9 mouse cellular contexts compared by ENCODE assay signal in genomic region chr19:32127180-32127850, GRCm38 (mm10). TPM values are rescaled to one million over a fixed set of nuclear protein-coding genes. Genes with fewer than 3 reads are reported as not detected.
A peak's percentile ranks its signal among the peaks of the same experiment; 100 is the strongest.
DNase-seq lines count a peak whose midpoint lies in the region; ATAC-seq lines count a peak whose summit lies in the region.
"Had no signal": no experiment of that assay in that cellular context is flagged by ENCODE, and none has a peak within 500 bp of the region (broad histone marks: within the 10 kb centered on the region; RNA-seq: fewer than 3 reads in every experiment).

No protein-coding gene starts in this region.

- 0 out of 2 replicates have a peak, but pooled peaks have one; percentile 36 for ATAC-seq in neural tube, embryonic 14.5 days (ENCODE audit: low read depth)
- ATAC-seq in kidney, embryonic 16.5 days (ENCODE audit: low FRiP score, low TSS enrichment): peak; percentile 77; the same call in 1 of the 2 replicates

- H3K4me1 ChIP-seq in neural tube, embryonic 14.5 days (ENCODE audit: control insufficient read depth, insufficient read depth, low read length): no peaks in the 10 kb centered on the region
- no peaks in the 10 kb centered on the region for H3K4me1 ChIP-seq in kidney, embryonic 16.5 days (ENCODE audit: insufficient read depth, low read length)

- 77% methylated on average over 10 of the region's 10 CpGs for WGBS in neural tube, embryonic 14.5 days
- 74% methylated on average over 10 of the region's 10 CpGs for WGBS in kidney, embryonic 16.5 days

- H3K4me2 ChIP-seq in neural tube, embryonic 14.5 days (ENCODE audit: low read depth, low read length): no peak overlapping the region
- no peak overlapping the region for H3K4me2 ChIP-seq in kidney, embryonic 16.5 days (replicated peaks; ENCODE audit: low read depth, low read length)

- H3K9me3 ChIP-seq in neural tube, embryonic 14.5 days (ENCODE audit: control insufficient read depth, low read length): no peaks in the 10 kb centered on the region
- no peaks in the 10 kb centered on the region for H3K9me3 ChIP-seq in kidney, embryonic 16.5 days (ENCODE audit: low read length)

- no peak overlapping the region for H3K9ac ChIP-seq in neural tube, embryonic 14.5 days (replicated peaks; ENCODE audit: low read depth, low read length)
- no peak overlapping the region for H3K9ac ChIP-seq in kidney, embryonic 16.5 days (replicated peaks; ENCODE audit: low read length)

- H3K4me3 ChIP-seq in neural tube, embryonic 14.5 days (ENCODE audit: low read depth, low read length): no peak overlapping the region
- no peak overlapping the region for H3K4me3 ChIP-seq in kidney, embryonic 16.5 days (ENCODE audit: low read length)

- peak; percentile 12 for DNase-seq in cerebellum, adult 9-10 months
- DNase-seq in cerebellum, postnatal 14 days: no peak
- no peak for DNase-seq in neural tube, embryonic 10.5 days (ENCODE audit: extremely low spot score, low spot score)
- peak; percentile 39 for DNase-seq in splenic B cell, adult 2 months (ENCODE audit: low read depth, low spot score)
- no peak for DNase-seq in layer of hippocampus, postnatal 25 days (ENCODE audit: extremely low spot score in 1 of 2, low spot score in 1 of 2)
- no peak for DNase-seq in right cerebral cortex, adult 2 months (ENCODE audit: low spot score in 2 of 2)

- no peak overlapping the region for H3K27ac ChIP-seq in neural tube, embryonic 14.5 days (ENCODE audit: low read depth, low read length)
- H3K27ac ChIP-seq in kidney, embryonic 16.5 days (ENCODE audit: low read length): no peak overlapping the region
- H3K27ac ChIP-seq: macrophage had no signal

- no peaks in the 10 kb centered on the region for H3K36me3 ChIP-seq in neural tube, embryonic 14.5 days (ENCODE audit: control insufficient read depth, insufficient read depth, low read length)
- H3K36me3 ChIP-seq in kidney, embryonic 16.5 days (ENCODE audit: insufficient read depth, low read length): peaks cover 21% of the 10 kb centered on the region; the same call in 1 of the 2 replicates
- H3K36me3 ChIP-seq in splenic B cell, adult 2 months (ENCODE audit: control insufficient read depth, insufficient read depth, low read length, poor library complexity, severe bottlenecking): peaks cover 13% of the 10 kb centered on the region; the same call in 1 of the 2 replicates

- no peaks in the 10 kb centered on the region for H3K27me3 ChIP-seq in neural tube, embryonic 14.5 days (ENCODE audit: control insufficient read depth, insufficient read depth, low read length)
- H3K27me3 ChIP-seq in kidney, embryonic 16.5 days (ENCODE audit: insufficient read depth, low read length): no peaks in the 10 kb centered on the region
- H3K27me3 ChIP-seq in splenic B cell, adult 2 months (ENCODE audit: control insufficient read depth, insufficient read depth, low read length, poor library complexity, severe bottlenecking): no peaks in the 10 kb centered on the region

RNA-seq across cellular contexts. Expression of gene Asah2, which starts 19.3 kb away (rescaled TPM):
- polyA plus RNA-seq in neural tube, embryonic 14.5 days (2014; fragmentation: Nextera tagmentation; extraction: Ambion mirVana): 1.2 and 1.6 TPM in 2 replicates
- polyA plus RNA-seq in kidney, embryonic 16.5 days (2015; fragmentation: Nextera tagmentation; extraction: Ambion mirVana): 2.0 and 2.7 TPM in 2 replicates
- total RNA-seq in layer of hippocampus, postnatal 25 days (2021): 1 to 10 TPM; 5.2 to 5.6 TPM

Comparison
In these comparisons a context has a peak if more than half of its experiments do, and no peak if none do; other contexts are left out.
1. DNase-seq: peak in cerebellum, adult 9-10 months (single experiment) and splenic B cell, adult 2 months (single experiment); none in cerebellum, postnatal 14 days (0 of 2), neural tube, embryonic 10.5 days (single experiment), layer of hippocampus, postnatal 25 days (0 of 2) and right cerebral cortex, adult 2 months (0 of 2).